Mouse (Mus musculus): ENCODE measurements around the gene Trat1. TPM values are rescaled to one million over a fixed set of nuclear protein-coding genes. Genes with fewer than 3 reads are reported as not detected.

Trat1 gene
- polyA plus RNA-seq, 1 experiment from 2014 or later, result 0.06 TPM

- no peak overlapping the region for H3K9ac ChIP-seq (ENCODE audit: low read depth, low read length)
- no peak for ATAC-seq
- H3K9me3 ChIP-seq (ENCODE audit: control insufficient read depth, low read length), result no peaks in the 10 kb centered on the region
- no peak overlapping the region for H3K4me3 ChIP-seq (ENCODE audit: low read length)
- H3K27me3 ChIP-seq (replicated peaks; ENCODE audit: control insufficient read depth, insufficient read depth, low read length), result no peaks in the 10 kb centered on the region
- no peak overlapping the region for H3K4me2 ChIP-seq (ENCODE audit: low read depth, low read length)
- 87% methylated on average over 6 of the region's 6 CpGs for WGBS
- no peaks in the 10 kb centered on the region for H3K36me3 ChIP-seq (ENCODE audit: control insufficient read depth, insufficient read depth, low read length)
- no peak overlapping the region for H3K27ac ChIP-seq (ENCODE audit: low read length)
- H3K4me1 ChIP-seq (ENCODE audit: control insufficient read depth, insufficient read depth, low read length), result no peaks in the 10 kb centered on the region
These were observed 31.8 kb downstream of the Trat1 start for GRCm38 (mm10) chr16:48739974-48740373.

- H3K36me3 ChIP-seq (ENCODE audit: control insufficient read depth, insufficient read depth, low read length), result no peaks in the 10 kb centered on the region
- no peak for ATAC-seq
- H3K4me1 ChIP-seq (ENCODE audit: control insufficient read depth, insufficient read depth, low read length), result no peaks in the 10 kb centered on the region
- H3K9ac ChIP-seq (ENCODE audit: low read depth, low read length), result no peak overlapping the region
- H3K4me2 ChIP-seq (ENCODE audit: low read depth, low read length), result no peak overlapping the region
- 82% methylated on average over 2 of the region's 2 CpGs for WGBS
- H3K4me3 ChIP-seq (ENCODE audit: low read length), result no peak overlapping the region
- H3K27me3 ChIP-seq (replicated peaks; ENCODE audit: control insufficient read depth, insufficient read depth, low read length), result no peaks in the 10 kb centered on the region
- H3K27ac ChIP-seq (ENCODE audit: low read length), result no peak overlapping the region
- H3K9me3 ChIP-seq (ENCODE audit: control insufficient read depth, low read length), result no peaks in the 10 kb centered on the region
These were observed 33.4 kb downstream of the Trat1 start for GRCm38 (mm10) chr16:48738429-48738828.

GRCm38 (mm10) chr16:48736890-48737289, 34.9 kb downstream of the Trat1 start:
- H3K27ac ChIP-seq (ENCODE audit: low read length), result no peak overlapping the region
- ATAC-seq, result no peak
- H3K9ac ChIP-seq (ENCODE audit: low read depth, low read length), result no peak overlapping the region
- H3K4me2 ChIP-seq (ENCODE audit: low read depth, low read length), result no peak overlapping the region
- no peaks in the 10 kb centered on the region for H3K36me3 ChIP-seq (ENCODE audit: control insufficient read depth, insufficient read depth, low read length)
- no peak overlapping the region for H3K4me3 ChIP-seq (ENCODE audit: low read length)
- 86% methylated on average over 3 of the region's 3 CpGs for WGBS
- no peaks in the 10 kb centered on the region for H3K9me3 ChIP-seq (ENCODE audit: control insufficient read depth, low read length)
- no peaks in the 10 kb centered on the region for H3K4me1 ChIP-seq (ENCODE audit: control insufficient read depth, insufficient read depth, low read length)
- H3K27me3 ChIP-seq (replicated peaks; ENCODE audit: control insufficient read depth, insufficient read depth, low read length), result no peaks in the 10 kb centered on the region

- Histone ChIP-seq H3K4me2 (ENCODE audit: low read depth, low read length) (no peak overlapping the region), H3K27ac (ENCODE audit: low read length) (no peak overlapping the region), H3K9ac (ENCODE audit: low read depth, low read length) (no peak overlapping the region), H3K36me3 (ENCODE audit: control insufficient read depth, insufficient read depth, low read length) (no peaks in the 10 kb centered on the region), H3K4me1 (ENCODE audit: control insufficient read depth, insufficient read depth, low read length) (no peaks in the 10 kb centered on the region), H3K9me3 (ENCODE audit: control insufficient read depth, low read length) (no peaks in the 10 kb centered on the region), H3K4me3 (ENCODE audit: low read length) (no peak overlapping the region), H3K27me3 (replicated peaks; ENCODE audit: control insufficient read depth, insufficient read depth, low read length) (no peaks in the 10 kb centered on the region)
- no peak for ATAC-seq
- WGBS, result 90% methylated on average over 3 of the region's 3 CpGs
These were observed 51.6 kb downstream of the Trat1 start for GRCm38 (mm10) chr16:48720259-48720658.

- Histone ChIP-seq H3K4me1 (ENCODE audit: control insufficient read depth, insufficient read depth, low read length) (no peaks in the 10 kb centered on the region), H3K4me3 (ENCODE audit: low read length) (no peak overlapping the region), H3K36me3 (ENCODE audit: control insufficient read depth, insufficient read depth, low read length) (no peaks in the 10 kb centered on the region), H3K9me3 (ENCODE audit: control insufficient read depth, low read length) (no peaks in the 10 kb centered on the region), H3K4me2 (ENCODE audit: low read depth, low read length) (no peak overlapping the region), H3K9ac (ENCODE audit: low read depth, low read length) (no peak overlapping the region), H3K27ac (ENCODE audit: low read length) (no peak overlapping the region), H3K27me3 (replicated peaks; ENCODE audit: control insufficient read depth, insufficient read depth, low read length) (no peaks in the 10 kb centered on the region)
- no peak for ATAC-seq
- whole genome bisulfite sequencing, result 70% methylated on average over 3 of the region's 3 CpGs
These were observed 52.1 kb downstream of the Trat1 start for GRCm38 (mm10) chr16:48719679-48720078.

GRCm38 (mm10) chr16:48716343-48716742, 55.5 kb downstream of the Trat1 start:
- Histone ChIP-seq H3K4me2 (ENCODE audit: low read depth, low read length) (no peak overlapping the region), H3K9me3 (ENCODE audit: control insufficient read depth, low read length) (no peaks in the 10 kb centered on the region), H3K4me3 (ENCODE audit: low read length) (no peak overlapping the region), H3K4me1 (ENCODE audit: control insufficient read depth, insufficient read depth, low read length) (no peaks in the 10 kb centered on the region), H3K36me3 (ENCODE audit: control insufficient read depth, insufficient read depth, low read length) (no peaks in the 10 kb centered on the region), H3K27me3 (replicated peaks; ENCODE audit: control insufficient read depth, insufficient read depth, low read length) (no peaks in the 10 kb centered on the region), H3K9ac (ENCODE audit: low read depth, low read length) (no peak overlapping the region), H3K27ac (ENCODE audit: low read length) (no peak overlapping the region)
- no peak for ATAC-seq

- no peaks in the 10 kb centered on the region for H3K9me3 ChIP-seq (ENCODE audit: control insufficient read depth, low read length)
- no peak overlapping the region for H3K4me3 ChIP-seq (ENCODE audit: low read length)
- H3K9ac ChIP-seq (ENCODE audit: low read depth, low read length), result no peak overlapping the region
- H3K4me2 ChIP-seq (ENCODE audit: low read depth, low read length), result no peak overlapping the region
- 79% methylated on average over 3 of the region's 3 CpGs for WGBS
- H3K4me1 ChIP-seq (ENCODE audit: control insufficient read depth, insufficient read depth, low read length), result no peaks in the 10 kb centered on the region
- no peaks in the 10 kb centered on the region for H3K36me3 ChIP-seq (ENCODE audit: control insufficient read depth, insufficient read depth, low read length)
- no peak overlapping the region for H3K27ac ChIP-seq (ENCODE audit: low read length)
- no peaks in the 10 kb centered on the region for H3K27me3 ChIP-seq (replicated peaks; ENCODE audit: control insufficient read depth, insufficient read depth, low read length)
- no peak for ATAC-seq
These were observed 69.9 kb downstream of the Trat1 start for GRCm38 (mm10) chr16:48701896-48702295.

Other genes starting within 250 kb of the Trat1 start
- gene Retnlb, start 44.8 kb upstream of the Trat1 start, polyA plus RNA-seq (2015; fragmentation: Nextera tagmentation; extraction: Ambion mirVana), result not detected in 2 replicates
- gene Retnla, start 70.5 kb upstream of the Trat1 start, polyA plus RNA-seq (2015; fragmentation: Nextera tagmentation; extraction: Ambion mirVana), result not detected in 2 replicates
- gene Retnlg, start 100.6 kb upstream of the Trat1 start, polyA plus RNA-seq (2015; fragmentation: Nextera tagmentation; extraction: Ambion mirVana), result 1.8 and 2.2 TPM in 2 replicates
- gene Dzip3, start 222.1 kb upstream of the Trat1 start, polyA plus RNA-seq (2015; fragmentation: Nextera tagmentation; extraction: Ambion mirVana), result 13.2 TPM in 2 replicates
- 18.1 and 18.3 TPM in 2 replicates for gene Cip2a, start 222.2 kb upstream of the Trat1 start, polyA plus RNA-seq (2015; fragmentation: Nextera tagmentation; extraction: Ambion mirVana)